Mouse (Mus musculus) MEL (cell line): Measurements from ENCODE around the gene Igtp. TPM values are rescaled to one million over a fixed set of nuclear protein-coding genes. Genes with fewer than 3 reads are reported as not detected.

ENCODE experiments used
- DNase-seq: peaks from one replicate; pipeline ENCODE4 v3.0.0; 2011; ENCODE audit warnings: low read depth, low spot score
- H3K27ac ChIP-seq: 2 replicates; pipeline ENCODE4 v1.5.1; 2012; ENCODE audit warnings: low read depth, mild to moderate bottlenecking, control low read depth, low read length, moderate library complexity; ENCODE audit not compliant: control insufficient read depth
- H3K27me3 ChIP-seq, 2 experiments: fragments of 150-350 bp in 1 of 2; sonication (generic) in 1 of 2; 2 replicates each; pipeline ENCODE4 v1.6.1; 2012; ENCODE audit warnings: low read length in 2 of 2, mild to moderate bottlenecking in 2 of 2, improper control_type of control experiment in 1 of 2, moderate library complexity in 1 of 2; ENCODE audit not compliant: insufficient read depth in 2 of 2, control insufficient read depth in 1 of 2
- H3K36me3 ChIP-seq, 2 experiments: 2 replicates each; pipeline ENCODE4 v1.6.1; 2012 to 2014; ENCODE audit warnings: low read length in 2 of 2, improper control_type of control experiment in 1 of 2, inconsistent platforms in 1 of 2, mild to moderate bottlenecking in 1 of 2; ENCODE audit not compliant: insufficient read depth in 2 of 2, control insufficient read depth in 1 of 2
- H3K4me1 ChIP-seq, 2 experiments: fragments of 150-350 bp in 1 of 2; sonication (generic) in 1 of 2; 2 replicates each; pipeline ENCODE4 v1.6.1; 2012; ENCODE audit warnings: low read length in 2 of 2, improper control_type of control experiment in 1 of 2, mild to moderate bottlenecking in 1 of 2; ENCODE audit not compliant: insufficient read depth in 2 of 2, control insufficient read depth in 1 of 2
- H3K4me3 ChIP-seq, 2 experiments: fragments of 150-350 bp in 1 of 2; sonication (generic) in 1 of 2; 2 replicates each; pipeline ENCODE4 v1.5.1; 2012; ENCODE audit warnings: low read depth in 2 of 2, low read length in 2 of 2, mild to moderate bottlenecking in 2 of 2, moderate library complexity in 2 of 2, control low read depth in 1 of 2, improper control_type of control experiment in 1 of 2; ENCODE audit not compliant: control insufficient read depth in 1 of 2, insufficient read depth in 1 of 2
- H3K79me2 ChIP-seq: 2 replicates; pipeline ENCODE4 v1.6.1; 2012; ENCODE audit warnings: mild to moderate bottlenecking, low read length, moderate library complexity; ENCODE audit not compliant: control insufficient read depth, poor library complexity, insufficient read depth
- H3K9ac ChIP-seq: 2 replicates; pipeline ENCODE4 v1.6.1; 2012; ENCODE audit warnings: low read depth, mild to moderate bottlenecking, control low read depth, low read length, moderate library complexity; ENCODE audit not compliant: control insufficient read depth, poor library complexity, severe bottlenecking
- H3K9me3 ChIP-seq: fragments of 150-350 bp; sonication (generic); replicated peaks from 2 replicates; pipeline ENCODE4 v1.6.1; 2012; ENCODE audit warnings: mild to moderate bottlenecking, low read length, improper control_type of control experiment, moderate library complexity; ENCODE audit not compliant: insufficient read depth
- CHD1 ChIP-seq: IDR thresholded peaks from 2 replicates; pipeline ENCODE4 v1.6.1; 2012; ENCODE audit warnings: low read depth, mild to moderate bottlenecking, inconsistent platforms, low read length, improper control_type of control experiment
- CTCF ChIP-seq, 3 experiments: IDR thresholded peaks in 2 of 3; conservative IDR thresholded peaks in 1 of 3; 2 replicates each; pipeline ENCODE4 v1.5.1; 2011 to 2012; ENCODE audit warnings: low read length in 3 of 3, low read depth in 2 of 3, mild to moderate bottlenecking in 2 of 3, improper control_type of control experiment in 1 of 3, inconsistent platforms in 1 of 3, mixed read lengths in 1 of 3, moderate library complexity in 1 of 3; ENCODE audit not compliant: control insufficient read depth in 1 of 3, insufficient read depth in 1 of 3, poor library complexity in 1 of 3, severe bottlenecking in 1 of 3
- E2F4 ChIP-seq: IDR thresholded peaks from 2 replicates; pipeline ENCODE4 v1.6.1; 2011; ENCODE audit warnings: low read depth, low read length, improper control_type of control experiment, borderline replicate concordance
- ELF1 ChIP-seq: IDR thresholded peaks from 2 replicates; pipeline ENCODE4 v1.6.1; 2014; ENCODE audit warnings: low read depth, mild to moderate bottlenecking, inconsistent platforms, low read length, improper control_type of control experiment, moderate library complexity
- ETS1 ChIP-seq: IDR thresholded peaks from 2 replicates; pipeline ENCODE4 v1.6.1; 2012; ENCODE audit warnings: low read depth, mild to moderate bottlenecking, inconsistent platforms, low read length, improper control_type of control experiment, moderate library complexity
- GABPA ChIP-seq: IDR thresholded peaks from 2 replicates; pipeline ENCODE4 v1.6.1; 2012; ENCODE audit warnings: low read depth, mild to moderate bottlenecking, inconsistent platforms, low read length, improper control_type of control experiment, moderate library complexity
- GATA1 ChIP-seq: IDR thresholded peaks from 2 replicates; pipeline ENCODE4 v1.6.1; 2011; ENCODE audit warnings: low read depth, low read length, improper control_type of control experiment
- JUND ChIP-seq: IDR thresholded peaks from 2 replicates; pipeline ENCODE4 v1.6.1; 2011; ENCODE audit warnings: low read depth, mild to moderate bottlenecking, improper control_type of control experiment, low read length
- MAZ ChIP-seq: IDR thresholded peaks from 2 replicates; pipeline ENCODE4 v1.6.1; 2012; ENCODE audit warnings: low read depth, mild to moderate bottlenecking, inconsistent platforms, low read length, improper control_type of control experiment
- MEF2A ChIP-seq: IDR thresholded peaks from 2 replicates; pipeline ENCODE4 v1.6.1; 2014; ENCODE audit warnings: low read depth, mild to moderate bottlenecking, inconsistent platforms, low read length, improper control_type of control experiment; ENCODE audit not compliant: poor library complexity, insufficient replicate concordance, severe bottlenecking; ENCODE audit errors: extremely low read depth
- MYC ChIP-seq: IDR thresholded peaks from 2 replicates; pipeline ENCODE4 v1.6.1; 2011; ENCODE audit warnings: low read depth, mild to moderate bottlenecking, low read length, improper control_type of control experiment, moderate library complexity
- NELFE ChIP-seq: IDR thresholded peaks from 2 replicates; pipeline ENCODE4 v1.6.1; 2011; ENCODE audit warnings: low read depth, low read length, improper control_type of control experiment
- POLR2A ChIP-seq, 2 experiments: IDR thresholded peaks; 2 replicates each; pipeline ENCODE4 v1.6.1; 2011 to 2012; ENCODE audit warnings: low read length in 2 of 2, mild to moderate bottlenecking in 2 of 2, control low read depth in 1 of 2, improper control_type of control experiment in 1 of 2, low read depth in 1 of 2, moderate library complexity in 1 of 2; ENCODE audit not compliant: control insufficient read depth in 1 of 2, insufficient read depth in 1 of 2, poor library complexity in 1 of 2
- POLR2AphosphoS2 ChIP-seq: IDR thresholded peaks from 2 replicates; pipeline ENCODE4 v1.6.1; 2011; ENCODE audit warnings: low read length, improper control_type of control experiment
- POLR2AphosphoS5 ChIP-seq: IDR thresholded peaks from 2 replicates; pipeline ENCODE4 v1.6.1; 2012; ENCODE audit warnings: low read depth, borderline replicate concordance, mild to moderate bottlenecking, inconsistent platforms, low read length, moderate library complexity, mixed read lengths
- RCOR1 ChIP-seq: IDR thresholded peaks from 2 replicates; pipeline ENCODE4 v1.6.1; 2012; ENCODE audit warnings: low read depth, mild to moderate bottlenecking, inconsistent platforms, low read length, improper control_type of control experiment
- SMC3 ChIP-seq: IDR thresholded peaks from 2 replicates; pipeline ENCODE4 v1.6.1; 2011; ENCODE audit warnings: low read depth, low read length, improper control_type of control experiment
- TAL1 ChIP-seq: IDR thresholded peaks from 2 replicates; pipeline ENCODE4 v1.6.1; 2012; ENCODE audit warnings: mild to moderate bottlenecking, inconsistent platforms, low read length, moderate library complexity, mixed read lengths
- TBP ChIP-seq: IDR thresholded peaks from 2 replicates; pipeline ENCODE4 v1.8.0; 2011; ENCODE audit warnings: low read depth, low read length, improper control_type of control experiment
- USF1 ChIP-seq: IDR thresholded peaks from 2 replicates; pipeline ENCODE4 v1.6.1; 2014; ENCODE audit warnings: low read depth, mild to moderate bottlenecking, inconsistent platforms, low read length, improper control_type of control experiment, moderate library complexity
- ZMIZ1 ChIP-seq: IDR thresholded peaks from 2 replicates; pipeline ENCODE4 v1.6.1; 2012; ENCODE audit warnings: low read depth, mild to moderate bottlenecking, inconsistent platforms, low read length, improper control_type of control experiment, moderate library complexity
- ZNF384 ChIP-seq: IDR thresholded peaks from 2 replicates; pipeline ENCODE4 v1.6.1; 2012; ENCODE audit warnings: low read depth, mild to moderate bottlenecking, inconsistent platforms, low read length, improper control_type of control experiment
- polyA plus RNA-seq, 2 experiments: library from polyadenylated mRNA; stranded (reverse) in 1 of 2; unstranded in 1 of 2; fragments of >175 nt in 1 of 2; fragments of >200 nt in 1 of 2; gene quantifications; 2 replicates each; pipeline versions ENCODE4 v1.2.1 to v1.2.4; 2012; ENCODE audit warnings: low replicate concordance in 2 of 2, low read depth in 1 of 2; ENCODE audit not compliant: insufficient read length in 2 of 2, insufficient read depth in 1 of 2, missing spikeins in 1 of 2
- total RNA-seq: library from RNA; depleted of rRNA; stranded (reverse); fragments of 300-350 nt; gene quantifications from 2 replicates; pipeline ENCODE4 v1.2.3, GENCODE M21; 2012; rRNA removed

The Igtp gene
- total and polyA plus RNA-seq, 3 experiments, result 3.6 to 3.7 TPM; not detected in 1

DNA sequence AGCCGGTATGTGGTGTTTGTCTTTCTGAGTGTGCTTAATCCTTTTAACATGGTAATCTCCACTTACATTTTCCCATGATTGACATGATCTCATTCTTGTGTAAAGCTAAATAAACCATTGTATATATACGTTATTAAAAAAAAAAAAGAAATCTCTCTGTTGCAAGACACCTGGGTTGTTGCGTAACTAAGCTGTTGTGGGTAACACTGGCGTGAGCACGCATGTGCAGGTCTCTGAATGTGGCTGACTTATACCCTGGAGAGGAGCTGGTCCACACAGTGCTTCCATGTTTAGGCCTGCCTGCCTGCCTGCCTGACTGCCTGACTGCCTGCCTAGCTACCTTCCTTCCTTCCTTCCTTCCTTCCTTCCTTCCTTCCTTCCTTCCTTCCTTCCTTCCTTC is 51.2 kb downstream of the Igtp start:
- no peak overlapping the region for H3K4me3 ChIP-seq
- no peak for DNase-seq
- no peak overlapping the region for H3K27ac ChIP-seq
- TF ChIP-seq CHD1 (no peak), GABPA (no peak), MAZ (no peak), POLR2AphosphoS2 (no peak), E2F4 (no peak), ETS1 (no peak), TAL1 (no peak), POLR2A (IDR thresholded peaks at IDR 0.05; ENCODE audit: control insufficient read depth in 1 of 2, insufficient read depth in 1 of 2, low read depth in 1 of 2, low read length in 2 of 2, poor library complexity in 1 of 2) (no peak), SMC3 (no peak), MEF2A (no peak), CTCF (IDR thresholded peaks at IDR 0.05 in 2 of 3, conservative IDR thresholded peaks at IDR 0.05 in 1 of 3; ENCODE audit: control insufficient read depth in 1 of 3, insufficient read depth in 1 of 3, low read depth in 2 of 3, low read length in 3 of 3, poor library complexity in 1 of 3, severe bottlenecking in 1 of 3) (no peak), JUND (no peak), MYC (no peak), USF1 (no peak), GATA1 (no peak), ELF1 (no peak), TBP (no peak), RCOR1 (no peak), NELFE (no peak)
- no peaks in the 10 kb centered on the region for H3K36me3 ChIP-seq
- H3K9me3 ChIP-seq, result no peaks in the 10 kb centered on the region
- H3K79me2 ChIP-seq, result no peaks in the 10 kb centered on the region
- H3K4me1 ChIP-seq, result no peaks in the 10 kb centered on the region
- H3K9ac ChIP-seq, result no peak overlapping the region
- peaks cover 21 to 28% of the 10 kb centered on the region in 2 experiments for H3K27me3 ChIP-seq

GRCm38 (mm10) chr11:58254411-58254810 is 55.1 kb downstream of the Igtp start:
- TF ChIP-seq ZNF384 (no peak), RCOR1 (no peak), E2F4 (no peak), MYC (no peak), ZMIZ1 (no peak), POLR2AphosphoS5 (no peak)
- Histone ChIP-seq H3K4me3 (no peak overlapping the region), H3K9ac (no peak overlapping the region), H3K36me3 (no peaks in the 10 kb centered on the region), H3K27me3 (peaks cover 5 to 15% of the 10 kb centered on the region in 2 experiments), H3K27ac (no peak overlapping the region), H3K9me3 (no peaks in the 10 kb centered on the region), H3K4me1 (no peaks in the 10 kb centered on the region), H3K79me2 (no peaks in the 10 kb centered on the region)
- DNase-seq, result no peak

Other genes starting within 250 kb of the Igtp start
- gene Larp1, start 190.5 kb upstream of the Igtp start, total RNA-seq, result 73.9 and 88.3 TPM in 2 replicates
- gene Larp1, start 190.5 kb upstream of the Igtp start, polyA plus RNA-seq, result 1,000 to 10,000 TPM in 1 of 2 experiments, 100 to 1,000 TPM in 1; 201 to 2,325 TPM
- gene Gm12248, start 106.4 kb upstream of the Igtp start, total RNA-seq, result 0.12 and 0.23 TPM in 2 replicates
- gene Gm12248, start 106.4 kb upstream of the Igtp start, polyA plus RNA-seq, result under 1 TPM in 1 of 2 experiments, not detected in 1; 0.65 TPM
- gene Cnot8, start 95.4 kb upstream of the Igtp start, total RNA-seq, result 70.3 and 73.3 TPM in 2 replicates
- 10 to 100 TPM in 1 of 2 experiments, not detected in 1; 52.9 TPM for gene Cnot8, start 95.4 kb upstream of the Igtp start, polyA plus RNA-seq
- 68.7 and 71.9 TPM in 2 replicates for gene Gemin5, start 31.0 kb upstream of the Igtp start, total RNA-seq
- gene Gemin5, start 31.0 kb upstream of the Igtp start, polyA plus RNA-seq, result 10 to 100 TPM; 46.5 to 52.5 TPM
- gene Mrpl22, start 27.9 kb upstream of the Igtp start, total RNA-seq, result 187 TPM in 2 replicates
- gene Mrpl22, start 27.9 kb upstream of the Igtp start, polyA plus RNA-seq, result 100 to 1,000 TPM in 1 of 2 experiments, not detected in 1; 144 TPM
- 0.49 and 1.1 TPM in 2 replicates for gene Irgm2, start 62 bp downstream of the Igtp start, total RNA-seq
- gene Irgm2, start 62 bp downstream of the Igtp start, polyA plus RNA-seq, result 1 to 10 TPM in 1 of 2 experiments, not detected in 1; 1.1 TPM
- gene 4930438A08Rik, start 75.2 kb downstream of the Igtp start, total RNA-seq, result not detected in 2 replicates
- not detected for gene 4930438A08Rik, start 75.2 kb downstream of the Igtp start, polyA plus RNA-seq
- gene Zfp692, start 107.5 kb downstream of the Igtp start, total RNA-seq, result 16.0 and 25.7 TPM in 2 replicates
- 10 to 100 TPM in 1 of 2 experiments, not detected in 1; 38.0 TPM for gene Zfp692, start 107.5 kb downstream of the Igtp start, polyA plus RNA-seq
- 27.2 and 39.5 TPM in 2 replicates for gene Zfp672, start 130.8 kb downstream of the Igtp start, total RNA-seq
- gene Zfp672, start 130.8 kb downstream of the Igtp start, polyA plus RNA-seq, result 10 to 100 TPM in 1 of 2 experiments, not detected in 1; 22.6 TPM
- gene Sh3bp5l, start 131.2 kb downstream of the Igtp start, total RNA-seq, result 27.3 and 31.7 TPM in 2 replicates
- gene Sh3bp5l, start 131.2 kb downstream of the Igtp start, polyA plus RNA-seq, result 10 to 100 TPM in 1 of 2 experiments, not detected in 1; 32.8 TPM
- gene Lypd8, start 179.5 kb downstream of the Igtp start, total RNA-seq, result 0.19 TPM in 1 of 2 replicates, not detected in the other
- under 1 TPM in 1 of 2 experiments, not detected in 1; 0.31 TPM for gene Lypd8, start 179.5 kb downstream of the Igtp start, polyA plus RNA-seq
- gene 1810065E05Rik, start 221.6 kb downstream of the Igtp start, total RNA-seq, result not detected in 2 replicates
- gene 1810065E05Rik, start 221.6 kb downstream of the Igtp start, polyA plus RNA-seq, result not detected
- not detected in 2 replicates for gene Gm12253, start 233.0 kb downstream of the Igtp start, total RNA-seq
- 100 to 1,000 TPM in 1 of 2 experiments, not detected in 1; 109 TPM for gene Gm12253, start 233.0 kb downstream of the Igtp start, polyA plus RNA-seq